Mouse (Mus musculus) retina, embryonic 14.5 days (tissue): Measurements from ENCODE around the gene Narfl.
"Not testable (repeated sequence)": the region's sequence is repeated elsewhere in the genome, so short reads cannot be mapped to it uniquely, and the experiment has no call there.

ENCODE experiments used
- DNase-seq: peaks from one replicate; pipeline ENCODE4 v3.0.0-alpha.2; 2015; ENCODE audit warnings: low spot score

Gene Narfl

DNA sequence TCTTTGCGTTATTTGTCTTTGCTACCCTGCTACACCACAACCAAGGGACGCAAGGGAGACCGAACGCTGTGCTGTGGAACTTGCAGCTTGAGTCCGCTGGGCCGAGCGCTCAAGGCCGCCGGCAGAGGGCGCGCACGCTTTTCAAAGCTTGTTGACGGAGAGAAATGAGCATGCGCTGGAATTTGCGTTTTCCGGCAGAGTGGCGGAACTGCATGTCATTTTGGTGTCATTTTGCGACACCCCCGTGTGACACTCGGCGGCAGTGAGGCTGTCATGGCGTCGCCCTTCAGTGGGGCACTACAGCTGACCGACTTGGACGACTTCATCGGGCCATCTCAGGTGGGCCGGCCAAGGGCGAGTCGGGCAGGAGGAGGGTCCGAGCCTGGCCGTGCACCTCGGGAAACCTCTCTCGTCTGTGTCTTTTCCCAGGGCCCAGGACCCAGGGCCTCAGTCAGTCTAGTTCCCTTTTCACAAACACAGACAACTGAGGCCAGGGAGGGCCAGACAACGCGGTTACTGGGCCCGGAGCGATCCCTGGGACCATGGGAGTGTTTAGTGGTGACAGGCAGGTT is at the start of gene Narfl:
Narfl (plus strand) TSS at position 228 of the 572 bp plus-strand sequence.
- peak; percentile 100 for DNase-seq

DNA sequence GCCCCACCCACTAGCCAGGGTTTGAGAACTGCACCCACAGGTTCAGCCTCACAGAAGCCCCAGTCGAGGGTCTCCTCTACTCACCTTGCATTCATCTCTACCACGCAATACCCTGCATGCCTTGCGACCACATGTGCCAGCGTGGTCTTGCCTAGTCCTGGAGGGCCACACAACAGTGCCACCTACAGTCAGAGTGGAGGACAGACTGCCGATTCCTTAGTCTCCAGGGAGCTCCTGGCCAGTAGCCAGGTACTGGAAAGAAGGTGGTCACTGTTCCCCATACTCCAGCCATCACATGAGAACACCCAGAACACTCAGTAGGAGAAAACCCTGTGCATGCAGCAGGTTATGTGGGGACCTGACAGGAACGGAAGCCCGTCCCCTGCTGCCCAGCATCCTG is 49.7 kb upstream of the Narfl start:
- peak; percentile 46 for DNase-seq

DNA sequence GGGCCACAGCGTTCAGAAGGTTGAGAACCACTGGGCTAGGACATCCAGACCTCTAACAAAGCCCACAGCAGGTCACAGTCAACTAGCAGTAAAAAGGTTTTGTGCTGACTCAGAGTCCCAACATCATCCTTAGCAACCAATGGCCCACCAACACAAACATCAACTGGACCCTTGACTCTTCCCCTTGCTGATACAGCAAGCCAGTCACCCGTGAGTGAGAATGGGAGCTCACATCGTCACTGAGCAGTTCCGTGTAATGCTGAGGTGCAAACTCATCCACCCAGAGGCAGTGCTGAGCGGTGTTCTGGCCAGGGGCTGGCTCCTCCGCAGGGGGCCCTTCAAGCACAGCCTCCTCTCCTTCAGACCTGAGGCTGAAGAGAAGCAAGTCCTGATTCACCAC is 48.3 kb upstream of the Narfl start:
- no peak for DNase-seq

DNA sequence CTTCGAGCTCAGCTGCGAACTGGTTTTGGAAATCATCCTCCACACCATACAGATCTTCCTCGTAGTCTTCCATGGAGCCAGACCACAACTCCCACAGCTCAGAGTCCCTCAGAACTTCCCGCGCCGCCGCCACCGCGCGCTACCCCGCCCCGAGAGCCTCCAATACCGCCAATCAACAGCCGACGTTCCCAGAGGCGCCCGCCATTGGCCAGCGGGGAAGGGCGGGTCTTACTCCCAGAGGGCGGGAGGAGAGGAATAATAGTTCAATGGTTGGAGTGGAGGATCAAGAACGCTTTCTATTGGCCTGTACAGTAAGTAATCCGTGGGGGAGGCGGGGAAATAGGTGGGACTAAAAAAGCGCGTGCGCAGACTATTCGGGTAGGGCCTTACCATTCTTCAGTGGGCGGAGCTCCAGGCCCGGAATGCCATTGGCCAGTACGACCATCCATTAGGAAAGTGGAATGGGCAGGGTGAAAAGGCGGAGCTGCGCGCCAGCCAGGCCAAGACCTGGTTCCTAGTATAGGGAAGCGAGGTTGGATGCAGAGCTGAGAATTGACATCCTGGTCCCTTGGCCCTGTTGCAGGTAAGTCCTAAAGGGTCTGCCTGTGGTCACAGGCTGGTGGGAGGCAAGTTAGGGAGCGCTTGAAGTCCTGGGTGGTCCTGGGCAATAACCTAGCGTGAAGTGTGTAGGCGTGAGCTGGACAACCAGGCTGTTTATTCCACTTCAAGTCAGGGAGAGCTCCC is 46.1 kb upstream of the Narfl start, which contains the start of the genes Chtf18 and Rpusd1:
Chtf18 (minus strand) TSS at position 155 of the 744 bp plus-strand sequence.
Rpusd1 (plus strand) TSS at position 406 of the 744 bp plus-strand sequence.
- peak; percentile 100 for DNase-seq

DNA sequence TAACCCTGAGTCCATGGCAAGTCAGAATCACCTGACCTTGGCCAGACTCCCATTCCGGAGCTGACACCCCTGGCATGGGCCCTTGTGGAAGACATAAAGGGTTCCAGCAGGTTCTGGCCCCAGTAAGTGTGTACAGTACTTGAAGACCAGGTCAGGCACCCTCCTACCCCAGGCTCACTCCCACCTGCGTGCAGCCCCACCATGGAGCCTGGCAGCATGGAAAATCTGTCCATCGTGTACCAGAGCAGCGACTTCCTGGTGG is 45.6 kb upstream of the Narfl start:
- DNase-seq: no peak

DNA sequence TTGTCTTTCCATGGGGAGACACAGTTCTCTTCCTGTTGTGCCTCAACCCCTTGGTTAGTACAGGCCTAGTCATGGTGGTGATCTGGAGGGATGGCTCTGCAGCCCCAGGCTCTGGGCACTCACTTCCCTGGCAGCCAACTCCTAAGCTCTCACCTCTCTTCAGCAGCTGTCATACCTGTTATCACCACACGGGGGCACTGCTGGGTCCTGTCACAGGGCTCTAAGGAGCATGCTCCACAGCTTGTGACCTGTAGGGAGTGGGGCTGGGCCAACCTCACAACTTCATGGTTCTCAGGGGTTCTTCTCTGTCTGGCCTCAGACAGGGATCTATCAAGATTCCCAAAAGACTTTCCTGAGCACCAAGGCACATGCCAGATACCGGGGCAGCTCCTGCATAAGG is 41.5 kb upstream of the Narfl start:
- DNase-seq: peak; percentile 97

DNA sequence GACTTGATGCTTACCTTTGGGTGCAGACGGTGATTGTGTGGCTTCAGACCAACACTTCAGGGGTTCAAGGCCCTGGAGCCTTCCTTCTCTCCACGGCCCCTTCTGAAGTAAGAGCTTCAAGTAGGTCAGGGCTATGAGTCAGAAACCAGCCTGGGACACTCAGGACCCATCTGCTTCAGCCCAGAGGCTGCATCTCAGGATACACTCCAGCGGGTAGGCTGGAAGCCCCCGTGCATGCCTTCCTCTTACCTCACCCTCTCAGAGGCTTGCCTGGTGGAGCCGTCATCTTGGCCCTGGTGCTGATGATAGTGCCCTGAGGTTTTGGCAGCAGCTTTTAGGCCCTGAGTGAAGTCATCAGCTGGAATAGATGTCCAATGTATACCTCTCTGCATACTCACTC is 38.3 kb upstream of the Narfl start:
- DNase-seq: no peak

DNA sequence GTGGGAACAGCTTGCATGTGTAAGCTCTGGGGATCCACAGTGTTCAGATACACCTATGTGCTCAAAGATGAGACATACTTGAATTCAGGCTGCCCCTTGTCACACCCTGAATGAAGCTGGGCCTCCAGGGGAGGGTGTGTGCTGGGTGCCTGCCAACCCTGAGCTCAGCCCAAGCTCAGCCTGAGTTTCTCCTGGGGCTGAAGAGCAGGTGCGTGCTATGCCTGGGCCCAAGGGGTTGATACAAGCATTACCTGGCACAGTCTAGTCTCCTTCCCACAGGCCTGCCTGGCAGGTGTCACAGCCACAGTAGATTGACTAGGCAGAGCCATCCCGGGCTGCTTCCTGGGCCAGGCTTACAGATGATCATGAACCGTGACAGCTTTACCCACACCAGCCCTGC is 37.8 kb upstream of the Narfl start, which contains the start of gene Mslnl:
Mslnl (plus strand) TSS at position 298 of the 400 bp plus-strand sequence.
- DNase-seq: no peak

DNA sequence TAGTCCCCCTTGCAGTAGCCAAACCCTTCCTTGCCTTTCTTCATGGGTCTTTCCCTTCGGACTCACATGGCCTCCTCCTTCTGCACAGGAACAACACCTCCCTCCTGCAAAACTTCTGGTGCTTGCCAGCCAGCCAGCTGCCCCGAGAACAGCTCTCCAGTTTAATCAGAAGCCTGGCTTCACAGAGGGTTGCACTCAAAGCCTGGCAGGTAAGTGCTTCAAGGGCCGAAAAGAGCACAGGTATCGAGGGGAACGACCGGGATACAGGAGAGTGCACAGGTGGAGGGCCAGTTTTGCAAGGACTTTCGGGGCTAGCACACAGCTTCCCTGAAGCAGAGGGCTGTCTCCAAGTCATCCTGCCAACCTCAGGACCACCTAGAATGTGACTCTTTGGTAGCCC is 34.7 kb upstream of the Narfl start:
- no peak for DNase-seq

DNA sequence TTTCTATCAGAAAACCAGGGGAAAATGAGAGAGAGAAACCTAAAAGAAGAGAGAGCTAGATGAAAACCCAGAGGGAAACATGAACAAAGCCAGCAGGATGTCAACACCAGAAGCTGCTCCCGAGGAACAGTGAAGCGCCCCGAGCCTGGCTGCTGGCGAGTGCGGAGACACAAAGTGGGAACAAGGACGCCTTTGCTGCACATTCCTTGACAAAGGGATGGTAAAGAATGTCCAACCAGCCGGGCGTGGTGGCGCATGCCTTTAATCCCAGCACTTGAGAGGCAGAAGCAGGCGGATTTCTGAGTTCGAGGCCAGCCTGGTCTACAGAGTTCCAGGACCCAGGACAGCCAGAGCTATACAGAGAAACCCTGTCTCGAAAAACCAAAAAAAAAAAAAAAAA is 32.1 kb upstream of the Narfl start:
- not testable (repeated sequence) for DNase-seq

DNA sequence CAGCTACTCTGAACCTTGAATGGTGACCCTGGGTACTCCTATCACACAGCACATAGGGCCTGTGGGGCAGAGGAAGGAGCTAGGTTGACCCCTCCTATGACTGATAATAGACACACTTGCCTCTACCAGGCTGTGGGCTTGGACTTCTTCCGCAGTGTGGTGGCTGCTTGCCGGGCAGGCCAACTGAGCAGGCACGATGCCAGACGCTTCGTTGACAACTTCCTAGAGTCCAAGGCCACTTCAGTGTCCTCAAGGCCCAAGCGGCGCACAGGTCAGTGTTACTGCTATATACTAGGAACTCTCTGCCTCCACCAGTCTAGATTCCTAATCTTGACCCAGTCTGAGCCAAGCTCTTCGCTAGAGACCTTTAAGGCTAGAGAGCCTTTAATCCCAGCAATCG is 29.7 kb upstream of the Narfl start:
- no peak for DNase-seq

DNA sequence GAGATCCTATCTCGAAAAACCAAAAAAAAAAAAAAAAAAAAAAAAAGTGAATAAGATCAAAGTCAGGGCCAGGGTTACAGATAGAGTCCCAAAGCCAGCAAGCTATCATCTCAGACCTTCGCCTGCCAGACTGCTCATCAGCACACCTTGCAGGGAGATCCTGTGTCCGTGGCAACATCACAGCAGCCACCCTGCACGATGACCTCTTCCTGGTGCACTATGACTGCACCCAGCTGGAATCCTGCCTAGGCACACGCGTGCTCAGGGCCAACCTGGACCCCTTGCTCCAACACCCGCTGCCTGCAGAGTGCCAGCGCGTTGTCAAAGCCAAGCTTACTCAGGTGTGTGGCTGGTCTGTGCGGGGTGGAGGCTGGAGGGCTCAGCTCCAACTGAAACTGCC is 29.3 kb upstream of the Narfl start:
- DNase-seq: no peak

DNA sequence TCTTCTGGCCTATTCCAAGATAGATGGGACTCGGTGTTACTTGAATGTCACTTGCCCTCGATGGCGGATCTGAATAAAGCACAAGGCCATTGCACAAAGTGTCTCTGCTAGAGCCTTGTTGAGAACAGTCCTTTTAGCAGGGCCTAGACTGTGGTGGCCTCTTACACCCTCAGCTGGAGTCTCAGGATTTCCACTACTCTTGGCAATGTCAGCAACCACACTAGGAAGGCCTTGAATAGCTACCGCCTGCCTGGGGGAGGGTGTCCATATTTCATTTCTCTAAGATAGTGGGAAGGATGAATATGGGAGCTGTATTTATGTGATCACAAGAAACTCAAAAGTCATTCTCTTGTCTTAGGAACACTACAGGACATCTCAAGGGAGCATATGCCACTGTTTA is 25.3 kb upstream of the Narfl start:
- DNase-seq: no peak

DNA sequence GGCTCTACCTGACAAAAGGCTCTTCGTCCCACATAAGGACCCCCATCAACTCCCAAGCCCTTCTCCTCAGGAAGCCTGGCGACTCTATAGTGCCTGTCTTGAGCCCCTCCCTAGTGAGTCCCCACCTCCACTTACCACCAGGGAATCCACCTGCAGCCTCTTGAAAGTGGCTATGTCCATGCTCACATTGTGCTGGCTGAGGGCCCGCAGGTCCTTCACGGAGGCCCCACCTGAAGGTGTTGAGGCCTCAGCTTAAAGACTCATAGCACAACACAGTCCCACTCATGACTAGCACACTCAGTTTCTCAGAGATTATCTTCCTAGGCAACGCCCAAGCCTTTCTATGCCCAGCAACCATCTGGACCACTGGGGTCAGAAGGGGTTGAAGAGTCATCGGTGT is 24.3 kb upstream of the Narfl start:
- DNase-seq: no peak

DNA sequence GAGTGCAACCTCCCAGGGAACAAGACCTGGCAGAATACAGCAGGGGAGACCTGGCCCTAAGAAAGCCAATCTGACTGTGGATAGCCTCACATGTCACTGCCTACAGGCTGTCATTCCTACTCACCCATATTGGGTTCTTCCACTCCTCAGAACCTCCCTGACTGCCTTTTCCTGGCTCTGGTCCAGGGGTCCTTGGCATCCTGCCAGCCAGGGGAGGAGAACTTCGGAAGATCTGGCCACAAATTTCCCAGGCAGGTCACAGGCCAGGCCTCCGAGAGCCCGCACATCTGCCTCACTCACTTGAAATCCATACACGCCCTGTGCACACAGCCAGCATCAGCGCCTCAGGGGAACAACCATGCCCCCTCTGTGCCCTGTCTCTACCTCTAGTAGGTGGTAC is 22.1 kb upstream of the Narfl start:
- DNase-seq: no peak

DNA sequence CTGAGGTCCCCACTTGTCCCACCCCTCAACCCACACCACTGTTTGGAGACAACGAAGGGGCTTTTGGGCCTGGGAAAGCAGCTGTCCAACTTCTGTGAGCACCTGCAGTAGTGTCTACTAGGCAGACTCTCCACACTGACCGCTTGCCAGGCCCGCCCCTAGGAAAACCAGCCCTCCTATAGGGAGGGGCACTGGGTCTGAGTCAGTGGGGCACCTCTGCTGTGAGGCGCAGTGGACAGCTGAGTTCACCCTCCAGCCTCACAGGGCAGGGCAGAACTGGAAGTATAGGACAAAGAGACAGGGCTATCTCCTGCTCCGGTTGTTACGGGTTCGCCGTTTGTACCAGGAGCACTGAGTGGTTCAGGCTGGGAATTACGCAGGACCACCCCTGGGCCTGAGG is 19.3 kb upstream of the Narfl start, which contains the start of gene Msln:
Msln (minus strand) TSS at position 138 of the 400 bp plus-strand sequence.
- DNase-seq: no peak

DNA sequence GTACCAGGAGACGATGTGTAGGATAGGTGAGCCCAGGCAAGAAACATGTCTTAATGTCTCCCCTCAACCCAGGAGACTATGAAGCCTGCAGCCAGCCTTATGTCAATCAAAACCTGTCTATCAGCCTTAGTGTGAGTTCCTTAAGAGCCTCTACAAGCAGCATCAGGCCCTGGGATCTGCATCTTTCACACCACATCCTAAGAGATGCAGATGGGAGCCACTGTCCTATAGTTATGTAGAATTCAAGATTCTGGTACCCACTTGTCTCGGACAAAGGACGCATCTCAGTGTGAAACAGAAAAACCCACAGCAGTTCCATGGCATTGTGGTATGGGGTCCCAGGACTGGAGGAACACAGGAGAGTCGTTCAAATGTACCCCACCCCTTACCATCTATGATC is 18.5 kb upstream of the Narfl start:
- no peak for DNase-seq

DNA sequence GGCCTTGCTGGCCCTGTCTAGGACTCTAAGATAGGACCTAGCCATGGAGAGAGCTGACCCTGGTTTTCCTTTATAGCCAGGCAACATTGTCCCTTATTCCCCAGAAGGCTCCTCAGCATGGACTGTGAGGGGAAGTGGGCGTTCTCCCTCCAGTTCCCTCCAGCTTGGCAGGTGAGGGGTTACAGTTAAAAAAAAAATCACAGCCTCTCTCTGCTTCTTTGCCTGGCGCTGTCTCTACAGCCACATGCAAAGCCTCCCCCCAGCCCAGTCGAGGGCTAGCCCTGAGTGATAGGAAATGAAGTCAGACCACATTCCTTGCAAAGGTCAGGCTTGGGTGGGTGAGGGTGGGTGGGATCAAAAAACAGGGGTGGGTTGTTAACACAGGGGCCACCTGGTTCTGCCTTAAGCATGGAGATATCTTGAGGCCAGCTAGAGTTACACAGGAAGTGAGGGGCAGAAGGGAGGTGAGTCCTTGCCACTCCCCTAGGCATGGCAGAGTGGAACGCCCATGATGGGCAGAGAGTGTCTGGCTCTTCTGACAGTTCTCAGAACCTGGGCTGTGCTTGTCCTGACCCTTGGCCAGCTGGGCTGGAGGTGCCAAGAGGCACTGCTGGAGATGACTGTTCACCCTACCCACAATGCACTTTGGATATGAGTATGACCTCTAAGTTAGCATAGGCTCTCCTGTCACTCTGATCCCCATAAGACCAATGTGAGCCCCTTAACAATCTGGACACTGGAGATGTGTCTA is 17.8 kb upstream of the Narfl start:
- no peak for DNase-seq

DNA sequence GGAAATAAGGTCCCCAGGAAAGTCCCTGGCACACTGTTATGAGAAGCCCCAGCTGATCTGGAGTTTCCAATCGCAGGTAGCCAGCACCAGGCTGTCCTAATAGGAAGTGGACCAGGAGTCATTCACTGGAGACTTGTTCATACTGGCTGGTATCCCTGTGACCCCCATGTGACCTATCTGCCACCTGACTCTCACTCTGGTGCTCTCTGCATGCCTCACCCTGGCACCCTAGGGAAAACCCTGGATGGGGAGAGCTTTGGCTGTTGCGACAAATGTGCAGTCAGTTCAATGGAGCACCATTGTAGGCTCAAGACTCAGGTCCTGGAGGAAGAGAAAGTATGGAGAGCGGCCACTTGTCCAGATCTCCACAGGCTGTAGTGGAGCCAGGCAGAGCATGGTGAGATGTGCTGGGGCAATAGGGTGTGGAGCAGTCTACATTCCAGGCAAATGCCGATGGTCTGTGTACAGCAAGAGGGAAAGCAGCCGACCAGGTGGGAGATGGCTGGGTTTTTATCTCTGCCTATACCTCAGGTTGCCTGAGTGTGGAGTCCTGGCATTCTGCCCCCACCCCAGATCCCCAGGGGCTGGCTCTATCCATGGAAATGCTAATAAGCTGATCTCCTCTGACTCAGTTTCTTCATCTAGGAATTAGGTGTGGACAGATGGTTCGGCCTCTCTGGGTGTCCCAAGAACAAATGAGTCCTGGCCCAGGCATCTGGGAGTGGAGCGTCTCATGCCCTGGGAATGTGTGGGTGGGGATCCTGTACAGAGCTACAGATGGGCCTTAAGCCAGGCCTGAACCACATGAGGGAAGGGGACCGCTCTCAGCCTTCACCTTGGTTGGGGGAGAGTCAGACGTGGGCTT is 17.0 kb upstream of the Narfl start:
- DNase-seq: no peak

DNA sequence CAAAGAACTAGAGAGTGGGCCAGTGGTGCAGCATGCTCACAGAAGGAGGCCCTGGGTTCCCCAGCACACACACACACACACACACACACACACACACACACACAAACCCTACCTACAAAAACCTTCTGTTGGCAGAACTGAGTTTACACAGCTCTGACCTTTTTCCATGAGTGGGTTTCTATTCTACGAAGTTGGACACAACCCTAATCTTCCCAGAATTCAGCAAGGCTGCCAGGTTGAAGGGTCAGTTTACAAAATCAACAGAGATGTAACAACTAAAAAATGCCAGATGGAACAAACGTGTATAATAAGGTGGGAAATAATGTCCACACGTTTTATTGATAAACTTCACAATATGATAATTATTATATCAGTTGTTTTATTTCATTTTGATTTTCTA is 15.9 kb upstream of the Narfl start:
- DNase-seq: no peak

DNA sequence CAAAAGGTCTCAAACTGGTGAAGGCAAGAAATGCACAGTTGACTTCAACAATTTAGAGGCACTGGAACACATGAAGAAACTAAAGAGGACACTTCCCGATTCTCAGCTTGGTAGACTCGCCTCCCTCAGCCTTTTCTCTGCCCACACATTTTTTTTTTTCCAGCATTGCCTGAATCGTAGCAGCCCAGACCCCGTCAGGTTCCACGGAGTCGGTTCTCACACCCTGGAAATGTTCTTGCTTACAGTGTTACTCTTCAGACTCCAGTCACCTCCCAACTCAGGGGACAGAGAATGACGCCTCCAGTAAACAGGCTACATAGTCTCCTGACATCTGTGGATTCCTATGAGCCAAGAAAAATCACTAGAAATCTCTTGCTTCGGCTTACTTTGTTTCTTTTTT is 13.4 kb upstream of the Narfl start:
- DNase-seq: no peak

DNA sequence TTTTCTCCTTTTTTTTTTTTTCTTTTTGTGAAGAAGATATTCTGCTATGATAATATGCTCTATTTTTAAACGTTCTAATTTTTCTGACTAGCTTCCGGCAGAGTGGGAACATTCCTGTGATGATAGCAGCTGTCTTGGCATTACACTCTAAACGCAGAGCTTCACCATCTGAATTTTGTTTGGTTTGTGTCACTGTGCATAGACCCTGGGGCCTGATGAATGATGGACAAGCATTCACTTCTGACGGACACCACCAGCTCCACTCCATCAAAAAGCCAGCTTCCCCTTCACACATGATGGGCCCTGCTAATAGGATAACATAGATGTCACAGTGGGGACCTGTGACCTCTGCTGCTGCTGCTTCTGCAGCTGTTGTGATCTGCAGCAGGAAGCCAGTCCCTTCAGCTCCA is 12.0 kb upstream of the Narfl start:
- DNase-seq: peak; percentile 65
